Mouse (Mus musculus) kidney, embryonic 16.5 days (tissue): ENCODE results near the gene Parp3. TPM values are rescaled to one million over a fixed set of nuclear protein-coding genes. Genes with fewer than 3 reads are reported as not detected.

Source experiments
- ATAC-seq: fragments of 200-750 bp; cut with Nextera tagmentation; 2 replicates; pipeline ENCODE4 v1.8.0; 2017; ENCODE audit warnings: moderate TSS enrichment; ENCODE audit not compliant: low FRiP score, low TSS enrichment
- H3K27ac ChIP-seq: fragments of 300-500 bp; sonication (generic); 2 replicates; pipeline ENCODE4 v1.5.1; 2014; ENCODE audit warnings: low read length
- H3K27me3 ChIP-seq: fragments of 300-500 bp; sonication (generic); 2 replicates; pipeline ENCODE4 v1.6.1; 2014; ENCODE audit warnings: low read length, control low read depth, mixed read lengths; ENCODE audit not compliant: insufficient read depth
- H3K36me3 ChIP-seq: fragments of 300-500 bp; sonication (generic); 2 replicates; pipeline ENCODE4 v1.6.1; 2014; ENCODE audit warnings: low read length, control low read depth, mixed read lengths; ENCODE audit not compliant: insufficient read depth
- H3K4me1 ChIP-seq: fragments of 300-500 bp; sonication (generic); 2 replicates; pipeline ENCODE4 v1.6.1; 2014; ENCODE audit warnings: low read length, control low read depth, mixed read lengths; ENCODE audit not compliant: insufficient read depth
- H3K4me2 ChIP-seq: fragments of 300-500 bp; sonication (generic); replicated peaks from 2 replicates; pipeline ENCODE4 v1.6.1; 2014; ENCODE audit warnings: low read depth, low read length
- H3K4me3 ChIP-seq: fragments of 300-500 bp; sonication (generic); 2 replicates; pipeline ENCODE4 v1.5.1; 2014; ENCODE audit warnings: mild to moderate bottlenecking, low read length
- H3K9ac ChIP-seq: fragments of 300-500 bp; sonication (generic); replicated peaks from 2 replicates; pipeline ENCODE4 v1.6.1; 2014; ENCODE audit warnings: low read length
- H3K9me3 ChIP-seq: fragments of 300-500 bp; sonication (generic); 2 replicates; pipeline ENCODE4 v1.6.1; 2016; ENCODE audit warnings: low read length, control low read depth
- WGBS: fragments of 180-500 bp; shearing (Covaris S2); extraction: QIAGEN DNeasy Blood & Tissue Kit; methylation state at CpG from one replicate; pipeline ENCODE4 v1.1.7; 2014; 5-methylcytosine and 5-hydroxymethylcytosine counted together
- polyA plus RNA-seq: library from polyadenylated mRNA; unstranded; fragments of >200 nt; fragmentation: Nextera tagmentation; extraction: Ambion mirVana; gene quantifications from 2 replicates; pipeline ENCODE4 v1.2.1, GENCODE M21; 2015

Gene Parp3
- polyA plus RNA-seq, 1 experiment from 2014 or later: 3.5 TPM

GRCm38 (mm10) chr9:106461641-106462429, 14.9 kb downstream of the Parp3 start:
- Histone ChIP-seq H3K9me3 (no peaks in the 10 kb centered on the region), H3K27ac (no peak overlapping the region), H3K4me3 (no peak overlapping the region), H3K4me1 (peaks cover 46% of the 10 kb centered on the region), H3K4me2 (no peak overlapping the region), H3K27me3 (0 out of 2 replicates have a peak, but pooled peaks cover 3% of the 10 kb centered on the region), H3K36me3 (peaks cover 24% of the 10 kb centered on the region), H3K9ac (no peak overlapping the region)
- WGBS: 77% methylated on average over 16 of the region's 16 CpGs
- no peak for ATAC-seq

DNA sequence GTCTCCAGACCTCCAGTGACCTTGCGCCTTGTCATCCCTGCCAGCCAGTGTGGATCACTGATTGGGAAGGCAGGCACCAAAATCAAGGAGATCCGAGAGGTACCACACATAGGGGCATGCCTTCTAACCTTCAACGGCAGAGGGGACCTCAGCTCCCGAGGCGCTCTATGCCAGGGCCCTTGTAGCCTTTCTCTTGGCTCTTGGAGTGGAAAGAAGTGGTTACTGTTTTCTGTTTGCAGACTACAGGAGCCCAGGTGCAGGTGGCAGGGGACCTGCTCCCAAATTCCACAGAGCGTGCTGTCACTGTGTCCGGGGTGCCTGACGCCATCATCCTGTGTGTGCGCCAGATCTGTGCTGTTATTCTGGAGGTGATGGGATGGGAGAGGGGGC, 15.7 kb downstream of the Parp3 start:
- ATAC-seq: no peak
- Histone ChIP-seq H3K9me3 (no peaks in the 10 kb centered on the region), H3K9ac (no peak overlapping the region), H3K4me1 (peaks cover 54% of the 10 kb centered on the region), H3K4me3 (no peak overlapping the region), H3K27ac (no peak overlapping the region), H3K36me3 (peaks cover 24% of the 10 kb centered on the region), H3K27me3 (0 out of 2 replicates have a peak, but pooled peaks cover 3% of the 10 kb centered on the region), H3K4me2 (no peak overlapping the region)
- WGBS: 71% methylated on average over 9 of the region's 9 CpGs

- Histone ChIP-seq H3K4me1 (peaks cover 56% of the 10 kb centered on the region), H3K27ac (0 out of 2 replicates have a peak overlapping the region, but pooled peaks have one; percentile 1)
- WGBS: 46% methylated on average over 18 of the region's 18 CpGs
Observed at GRCm38 (mm10) chr9:106460401-106461025, 16.2 kb downstream of the Parp3 start.

DNA sequence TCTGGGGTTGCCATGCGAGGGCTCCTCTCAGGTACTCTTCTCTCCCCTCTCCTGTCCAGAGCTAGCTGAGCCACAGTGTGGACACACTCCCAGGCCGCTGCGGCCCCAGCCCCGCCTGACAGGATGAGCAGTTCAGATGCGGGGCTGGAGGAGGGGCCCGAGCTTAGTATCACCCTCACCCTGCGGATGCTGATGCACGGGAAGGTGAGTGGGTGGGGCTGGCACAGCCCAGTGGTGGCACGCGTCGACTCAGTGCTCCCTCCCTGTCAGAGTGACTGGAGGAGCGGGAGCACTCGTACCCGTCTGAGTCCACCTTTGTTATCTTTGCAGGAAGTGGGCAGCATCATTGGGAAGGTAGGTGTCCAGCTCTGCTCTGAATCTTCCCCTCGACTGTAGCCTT, 16.8 kb downstream of the Parp3 start:
- H3K9ac ChIP-seq: no peak overlapping the region
- H3K4me3 ChIP-seq: no peak overlapping the region
- H3K36me3 ChIP-seq: peaks cover 24% of the 10 kb centered on the region
- H3K27me3 ChIP-seq: 0 out of 2 replicates have a peak, but pooled peaks cover 3% of the 10 kb centered on the region
- no peak for ATAC-seq
- WGBS: 46% methylated on average over 15 of the region's 15 CpGs
- no peaks in the 10 kb centered on the region for H3K9me3 ChIP-seq
- 0 out of 2 replicates have a peak overlapping the region, but pooled peaks have one; percentile 1 for H3K27ac ChIP-seq
- H3K4me2 ChIP-seq: no peak overlapping the region
- H3K4me1 ChIP-seq: peaks cover 60% of the 10 kb centered on the region

More at GRCm38 (mm10) chr9:106460401-106461025, 16.2 kb downstream of the Parp3 start:
- H3K36me3 ChIP-seq: peaks cover 24% of the 10 kb centered on the region
- no peak; the same call in 1 of the 2 replicates for ATAC-seq
- no peaks in the 10 kb centered on the region for H3K9me3 ChIP-seq
- no peak overlapping the region for H3K4me3 ChIP-seq
- H3K4me2 ChIP-seq: no peak overlapping the region
- H3K9ac ChIP-seq: no peak overlapping the region
- 0 out of 2 replicates have a peak, but pooled peaks cover 3% of the 10 kb centered on the region for H3K27me3 ChIP-seq

DNA sequence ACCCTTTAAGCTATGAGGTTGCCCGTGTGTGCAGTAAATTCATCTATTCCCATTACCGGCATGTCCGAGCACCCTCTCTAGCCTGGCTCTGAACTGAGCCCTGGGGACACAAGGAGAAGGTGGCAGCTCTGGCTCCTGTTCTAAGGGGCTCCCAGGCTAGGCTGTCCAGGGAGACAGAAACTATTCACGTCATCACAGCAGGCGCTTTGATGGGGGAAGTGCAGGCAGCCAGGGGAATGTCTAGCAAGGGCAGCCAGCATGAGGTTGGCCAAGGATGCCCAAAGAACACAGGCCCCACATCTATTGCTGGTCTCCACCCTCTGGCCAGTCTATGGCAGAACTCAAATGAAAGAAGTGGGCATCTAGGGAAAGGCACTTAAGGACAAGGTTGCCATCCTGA, 18.8 kb downstream of the Parp3 start:
- Histone ChIP-seq H3K27me3 (no peaks in the 10 kb centered on the region), H3K27ac (no peak overlapping the region), H3K36me3 (peaks cover 16% of the 10 kb centered on the region), H3K4me1 (peaks cover 63% of the 10 kb centered on the region), H3K4me2 (no peak overlapping the region), H3K9me3 (no peaks in the 10 kb centered on the region), H3K9ac (no peak overlapping the region), H3K4me3 (no peak overlapping the region)
- ATAC-seq: no peak
- 63% methylated on average over 5 of the region's 5 CpGs for WGBS

GRCm38 (mm10) chr9:106457163-106457559, 19.6 kb downstream of the Parp3 start:
- no peak for ATAC-seq
- no peak overlapping the region for H3K4me3 ChIP-seq

DNA sequence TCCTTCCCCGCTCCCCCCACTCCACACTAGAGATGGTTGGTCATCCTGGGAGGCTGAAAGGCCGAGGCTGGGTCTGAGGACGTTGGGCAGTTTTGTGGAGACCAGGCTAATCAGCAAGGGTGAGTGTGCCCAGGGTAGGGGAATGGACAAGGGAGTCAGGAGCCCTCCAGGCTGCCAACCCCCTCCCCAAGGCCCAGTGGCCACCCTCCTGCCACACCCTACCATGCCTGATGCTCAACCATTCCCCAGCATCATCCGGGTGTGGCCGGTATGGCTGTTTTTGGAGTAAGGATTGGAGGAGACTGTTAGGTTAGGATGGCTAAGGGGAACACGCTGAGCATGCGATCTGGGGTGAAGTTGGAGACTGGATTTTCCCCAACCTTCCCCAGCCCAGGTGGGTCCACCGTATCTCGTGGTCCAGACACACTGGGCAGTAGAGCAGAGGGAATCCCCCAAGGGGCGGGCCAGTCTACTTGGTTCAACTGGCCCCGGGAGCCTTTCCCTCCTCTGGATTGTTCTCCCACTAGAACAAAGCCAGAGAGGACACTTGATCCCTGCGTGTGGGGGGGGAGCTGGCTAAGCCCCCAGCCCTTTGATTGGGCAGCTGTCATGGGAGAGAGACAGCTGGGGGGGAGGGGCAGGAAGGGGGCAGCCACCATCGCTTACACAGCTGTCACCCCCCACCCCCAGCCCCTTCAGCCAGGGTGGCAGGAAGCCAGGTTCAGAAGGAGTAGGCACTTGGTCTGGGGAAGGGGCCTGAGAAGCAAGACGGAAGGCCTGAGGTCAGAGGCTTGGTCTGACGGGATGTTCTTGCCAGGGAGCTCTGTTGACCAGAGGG, 20.2 kb downstream of the Parp3 start:
- H3K27me3 ChIP-seq: no peaks in the 10 kb centered on the region
- peaks cover 8% of the 10 kb centered on the region for H3K36me3 ChIP-seq
- H3K9me3 ChIP-seq: no peaks in the 10 kb centered on the region
- peaks cover 77% of the 10 kb centered on the region for H3K4me1 ChIP-seq
- H3K4me2 ChIP-seq: peak overlapping the region; percentile 94
- peak overlapping the region; percentile 81 for H3K4me3 ChIP-seq
- WGBS: 29% methylated on average over 15 of the region's 15 CpGs
- ATAC-seq: peak; percentile 4; the same call in 1 of the 2 replicates
- peak overlapping the region; percentile 80 for H3K9ac ChIP-seq
- H3K27ac ChIP-seq: peak overlapping the region; percentile 89

More at GRCm38 (mm10) chr9:106457163-106457559, 19.6 kb downstream of the Parp3 start:
- Histone ChIP-seq H3K27ac (peak overlapping the region; percentile 89; the same call in 1 of the 2 replicates), H3K4me2 (peak overlapping the region; percentile 94), H3K9ac (peak overlapping the region; percentile 80; the same call in 1 of the 2 replicates), H3K9me3 (no peaks in the 10 kb centered on the region), H3K27me3 (no peaks in the 10 kb centered on the region), H3K4me1 (peaks cover 70% of the 10 kb centered on the region), H3K36me3 (peaks cover 10% of the 10 kb centered on the region)
- 43% methylated on average over 9 of the region's 9 CpGs for WGBS

GRCm38 (mm10) chr9:106454888-106455681, 21.7 kb downstream of the Parp3 start:
- peak overlapping the region; percentile 94 for H3K4me2 ChIP-seq
- 3% methylated on average over 17 of the region's 17 CpGs for WGBS
- H3K27me3 ChIP-seq: no peaks in the 10 kb centered on the region
- no peaks in the 10 kb centered on the region for H3K9me3 ChIP-seq
- peak overlapping the region; percentile 80 for H3K9ac ChIP-seq
- peaks cover 82% of the 10 kb centered on the region for H3K4me1 ChIP-seq
- peak overlapping the region; percentile 81 for H3K4me3 ChIP-seq
- H3K27ac ChIP-seq: peak overlapping the region; percentile 89
- ATAC-seq: peak; percentile 4; the same call in 1 of the 2 replicates
- peaks cover 3% of the 10 kb centered on the region; the same call in 1 of the 2 replicates for H3K36me3 ChIP-seq
